Mouse (Mus musculus) testis, adult 2 months (tissue): ENCODE results near the gene Gm17622. TPM values are rescaled to one million over a fixed set of nuclear protein-coding genes. Genes with fewer than 3 reads are reported as not detected.

Experiments used
- H3K27ac ChIP-seq: fragments of 200-500 bp; 2 replicates; pipeline ENCODE4 v1.5.1; 2012; ENCODE audit warnings: low read depth, low read length; ENCODE audit not compliant: control insufficient read depth, insufficient read depth
- H3K27me3 ChIP-seq: fragments of 200-500 bp; 2 replicates; pipeline ENCODE4 v1.6.1; 2012; ENCODE audit warnings: mild to moderate bottlenecking, low read length, moderate library complexity; ENCODE audit not compliant: control insufficient read depth, insufficient read depth
- H3K36me3 ChIP-seq: fragments of 200-500 bp; 2 replicates; pipeline ENCODE4 v1.6.1; 2012; ENCODE audit warnings: mild to moderate bottlenecking, low read length; ENCODE audit not compliant: control insufficient read depth, insufficient read depth
- H3K4me1 ChIP-seq: fragments of 200-500 bp; 2 replicates; pipeline ENCODE4 v1.6.1; 2012; ENCODE audit warnings: low read length; ENCODE audit not compliant: control insufficient read depth, insufficient read depth
- H3K4me3 ChIP-seq: fragments of 200-500 bp; 2 replicates; pipeline ENCODE4 v1.5.1; 2012; ENCODE audit warnings: low read depth, mild to moderate bottlenecking, low read length, moderate library complexity, mixed read lengths; ENCODE audit not compliant: control insufficient read depth
- CTCF ChIP-seq: fragments of 200-500 bp; IDR thresholded peaks from 2 replicates; pipeline ENCODE4 v1.5.1; 2012; ENCODE audit warnings: low read depth, mild to moderate bottlenecking, inconsistent platforms, low read length, moderate library complexity; ENCODE audit not compliant: control insufficient read depth, insufficient read depth, insufficient replicate concordance
- POLR2A ChIP-seq: fragments of 200-500 bp; IDR thresholded peaks from 2 replicates; pipeline ENCODE4 v1.6.1; 2012; ENCODE audit warnings: low read depth, mild to moderate bottlenecking, inconsistent platforms, low read length, moderate library complexity; ENCODE audit not compliant: control insufficient read depth
- polyA plus RNA-seq: library from polyadenylated mRNA; depleted of rRNA; stranded (reverse); fragments of >200 nt; gene quantifications from 2 replicates; pipeline ENCODE4 v1.2.3, GENCODE M21; 2012

The Gm17622 gene
- polyA plus RNA-seq, 1 experiment, result not detected

- no peak overlapping the region for H3K4me3 ChIP-seq
- no peak overlapping the region for H3K27ac ChIP-seq
- H3K36me3 ChIP-seq, result no peaks in the 10 kb centered on the region
- no peaks in the 10 kb centered on the region for H3K4me1 ChIP-seq
- TF ChIP-seq CTCF (no peak), POLR2A (no peak)
- H3K27me3 ChIP-seq, result no peaks in the 10 kb centered on the region
Measured at GRCm38 (mm10) chr13:96458018-96458417, 32.5 kb upstream of the Gm17622 start.

GRCm38 (mm10) chr13:96458606-96459005 is 31.9 kb upstream of the Gm17622 start:
- no peak overlapping the region for H3K4me3 ChIP-seq
- no peak for TF ChIP-seq POLR2A
- TF ChIP-seq CTCF, result no peak

GRCm38 (mm10) chr13:96462644-96463043 is 27.9 kb upstream of the Gm17622 start:
- H3K27ac ChIP-seq, result no peak overlapping the region
- H3K4me3 ChIP-seq, result no peak overlapping the region
- no peaks in the 10 kb centered on the region for H3K4me1 ChIP-seq
- no peaks in the 10 kb centered on the region for H3K27me3 ChIP-seq
- no peaks in the 10 kb centered on the region for H3K36me3 ChIP-seq
- no peak for TF ChIP-seq CTCF
- no peak for TF ChIP-seq POLR2A

More at GRCm38 (mm10) chr13:96458606-96459005, 31.9 kb upstream of the Gm17622 start:
- H3K36me3 ChIP-seq, result no peaks in the 10 kb centered on the region
- H3K27me3 ChIP-seq, result no peaks in the 10 kb centered on the region
- H3K4me1 ChIP-seq, result no peaks in the 10 kb centered on the region
- H3K27ac ChIP-seq, result no peak overlapping the region

GRCm38 (mm10) chr13:96465315-96465714 is 25.2 kb upstream of the Gm17622 start:
- no peaks in the 10 kb centered on the region for H3K36me3 ChIP-seq
- TF ChIP-seq CTCF, result no peak
- TF ChIP-seq POLR2A, result no peak

GRCm38 (mm10) chr13:96468678-96469077 is 21.9 kb upstream of the Gm17622 start:
- Histone ChIP-seq H3K27ac (no peak overlapping the region), H3K36me3 (no peaks in the 10 kb centered on the region), H3K27me3 (no peaks in the 10 kb centered on the region), H3K4me3 (no peak overlapping the region), H3K4me1 (peaks cover 17% of the 10 kb centered on the region)
- TF ChIP-seq CTCF, result no peak

More at GRCm38 (mm10) chr13:96465315-96465714, 25.2 kb upstream of the Gm17622 start:
- no peak overlapping the region; the same call in 1 of the 2 replicates for H3K27ac ChIP-seq
- H3K4me3 ChIP-seq, result no peak overlapping the region
- peaks cover 9% of the 10 kb centered on the region for H3K4me1 ChIP-seq
- no peaks in the 10 kb centered on the region for H3K27me3 ChIP-seq

- no peaks in the 10 kb centered on the region for H3K36me3 ChIP-seq
Measured at GRCm38 (mm10) chr13:96470556-96470955, 20.0 kb upstream of the Gm17622 start.

GRCm38 (mm10) chr13:96470957-96471356 is 19.6 kb upstream of the Gm17622 start, which contains the start of gene Ankdd1b:
Gene Ankdd1b, minus strand, starts transcription at chr13:96471198.
- Histone ChIP-seq H3K4me1 (peaks cover 17% of the 10 kb centered on the region), H3K36me3 (no peaks in the 10 kb centered on the region), H3K4me3 (peak within 1 kb of the TSS; percentile 74), H3K27ac (no peak within 1 kb of the TSS), H3K27me3 (no peaks in the 10 kb centered on the region)
- TF ChIP-seq CTCF, result no peak
- TF ChIP-seq POLR2A, result no peak

More at GRCm38 (mm10) chr13:96470556-96470955, 20.0 kb upstream of the Gm17622 start:
- peaks cover 17% of the 10 kb centered on the region for H3K4me1 ChIP-seq
- no peak for TF ChIP-seq POLR2A
- no peak for TF ChIP-seq CTCF
- peak overlapping the region; percentile 74 for H3K4me3 ChIP-seq
- H3K27ac ChIP-seq, result no peak overlapping the region
- no peaks in the 10 kb centered on the region for H3K27me3 ChIP-seq
